Mouse (Mus musculus) cerebellum, adult 9-11 months (tissue): ENCODE measurements around the gene Lrrfip1.

Experiments
- DNase-seq: peaks from one replicate; pipeline ENCODE4 v3.0.0; 2022

Lrrfip1 gene

GRCm38 (mm10) chr1:91057311-91058245 lies 59.0 kb downstream of the Lrrfip1 start:
- DNase-seq = no peak

GRCm38 (mm10) chr1:91058251-91058650 lies 59.7 kb downstream of the Lrrfip1 start:
- DNase-seq = no peak

- no peak for DNase-seq
Observed at GRCm38 (mm10) chr1:91059792-91060604, 61.5 kb downstream of the Lrrfip1 start.

- no peak for DNase-seq
Observed at GRCm38 (mm10) chr1:91061105-91061504, 62.6 kb downstream of the Lrrfip1 start.

GRCm38 (mm10) chr1:91062363-91062762 lies 63.8 kb downstream of the Lrrfip1 start:
- no peak for DNase-seq

GRCm38 (mm10) chr1:91064053-91064452 lies 65.5 kb downstream of the Lrrfip1 start:
- DNase-seq = no peak

GRCm38 (mm10) chr1:91064903-91065525 lies 66.5 kb downstream of the Lrrfip1 start:
- DNase-seq = peak; percentile 20

GRCm38 (mm10) chr1:91066061-91066460 lies 67.5 kb downstream of the Lrrfip1 start:
- no peak for DNase-seq

GRCm38 (mm10) chr1:91066599-91066998 lies 68.1 kb downstream of the Lrrfip1 start:
- DNase-seq = no peak

- DNase-seq = peak; percentile 20
Observed at GRCm38 (mm10) chr1:91067716-91068115, 69.2 kb downstream of the Lrrfip1 start.

- DNase-seq = no peak
Observed at GRCm38 (mm10) chr1:91069575-91069974, 71.0 kb downstream of the Lrrfip1 start.

- no peak for DNase-seq
Observed at GRCm38 (mm10) chr1:91070547-91070946, 72.0 kb downstream of the Lrrfip1 start.

- no peak for DNase-seq
Observed at GRCm38 (mm10) chr1:91071671-91072290, 73.2 kb downstream of the Lrrfip1 start.

- DNase-seq = no peak
Observed at GRCm38 (mm10) chr1:91076946-91077345, 78.4 kb downstream of the Lrrfip1 start.

GRCm38 (mm10) chr1:91077456-91077855 lies 78.9 kb downstream of the Lrrfip1 start:
- no peak for DNase-seq

- no peak for DNase-seq
Observed at GRCm38 (mm10) chr1:91077980-91078379, 79.4 kb downstream of the Lrrfip1 start.

GRCm38 (mm10) chr1:91079740-91080422 lies 81.3 kb downstream of the Lrrfip1 start:
- no peak for DNase-seq

- DNase-seq = no peak
Observed at GRCm38 (mm10) chr1:91080423-91080749, 81.8 kb downstream of the Lrrfip1 start.

GRCm38 (mm10) chr1:91084374-91084773 lies 85.8 kb downstream of the Lrrfip1 start:
- no peak for DNase-seq

- DNase-seq = no peak
Observed at GRCm38 (mm10) chr1:91085009-91085408, 86.5 kb downstream of the Lrrfip1 start.

GRCm38 (mm10) chr1:91085686-91086085 lies 87.1 kb downstream of the Lrrfip1 start:
- DNase-seq = no peak

- no peak for DNase-seq
Observed at GRCm38 (mm10) chr1:91086325-91086724, 87.8 kb downstream of the Lrrfip1 start.
